In the genomic region with DNA sequence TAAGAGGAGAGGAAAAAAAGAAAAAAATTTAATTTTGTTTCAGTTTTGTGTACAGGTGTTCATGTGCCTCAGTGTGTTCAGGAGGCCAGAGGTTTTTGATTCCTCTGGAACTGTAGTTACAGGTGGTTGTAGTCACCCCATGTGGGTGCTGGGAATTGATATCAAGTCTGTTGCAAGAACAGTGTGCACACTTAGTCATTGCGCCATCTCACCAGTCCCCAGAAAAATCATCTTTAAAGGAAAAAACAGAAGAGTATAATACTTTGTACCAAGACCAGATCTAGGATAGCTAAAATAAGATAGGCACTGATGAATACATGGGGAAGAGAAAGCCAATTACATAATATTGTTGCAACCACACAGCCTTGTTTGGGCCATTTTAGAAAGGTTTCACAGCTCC, we compare ENCODE assay signal across 26 mouse cellular contexts.
"Had no signal": no experiment of that assay in that cellular context is flagged by ENCODE, and none has a peak within 500 bp of the region (broad histone marks: within the 10 kb centered on the region; RNA-seq: fewer than 3 reads in every experiment).

No protein-coding gene starts in this region.

- ATAC-seq: forebrain, postnatal 0 days; hindbrain, postnatal 0 days; intestine, embryonic 16.5 days; liver, embryonic 12.5 days had no signal

- H3K9me3 ChIP-seq: heart, embryonic 13.5 days; heart, embryonic 15.5 days; hindbrain, embryonic 13.5 days; hindbrain, embryonic 15.5 days; kidney, embryonic 15.5 days; limb, embryonic 13.5 days; limb, embryonic 15.5 days; liver, embryonic 12.5 days had no signal

- DNase-seq: forebrain, postnatal 0 days; gastrocnemius, postnatal 14 days; gastrocnemius, postnatal 36 days; heart, adult 11 months; heart, adult 2 months; heart, postnatal 14 days; heart, postnatal 36 days; kidney, adult 11 months; kidney, adult 2 months; kidney, adult 9 months; kidney, postnatal 14 days; kidney, postnatal 36 days; layer of hippocampus, postnatal 36 days; left cerebral cortex, postnatal 4 days had no signal

- H3K27me3 ChIP-seq: heart, embryonic 13.5 days; heart, embryonic 15.5 days; hindbrain, embryonic 13.5 days; hindbrain, embryonic 15.5 days; kidney, embryonic 15.5 days; limb, embryonic 13.5 days; limb, embryonic 15.5 days; liver, embryonic 12.5 days had no signal

- H3K9ac ChIP-seq: forebrain, postnatal 0 days; heart, embryonic 13.5 days; heart, embryonic 15.5 days; hindbrain, embryonic 13.5 days; hindbrain, embryonic 15.5 days; kidney, embryonic 15.5 days; limb, embryonic 13.5 days; limb, embryonic 15.5 days; liver, embryonic 12.5 days had no signal

- H3K4me3 ChIP-seq: heart, adult 2 months; heart, embryonic 13.5 days; heart, embryonic 15.5 days; hindbrain, embryonic 13.5 days; hindbrain, embryonic 15.5 days; kidney, embryonic 15.5 days; limb, embryonic 13.5 days; limb, embryonic 15.5 days; liver, embryonic 12.5 days had no signal

- H3K27ac ChIP-seq: heart, adult 2 months; heart, embryonic 13.5 days; heart, embryonic 15.5 days; hindbrain, embryonic 13.5 days; hindbrain, embryonic 15.5 days; hindbrain, postnatal 0 days; kidney, embryonic 15.5 days; kidney, postnatal 0 days; limb, embryonic 13.5 days; limb, embryonic 15.5 days; liver, embryonic 12.5 days had no signal

- H3K4me2 ChIP-seq: heart, embryonic 11.5 days; heart, embryonic 13.5 days; heart, embryonic 15.5 days; hindbrain, embryonic 13.5 days; hindbrain, embryonic 15.5 days; kidney, embryonic 15.5 days; limb, embryonic 13.5 days; limb, embryonic 15.5 days; liver, embryonic 12.5 days had no signal

- H3K36me3 ChIP-seq: hindbrain, embryonic 13.5 days; hindbrain, embryonic 15.5 days; liver, embryonic 12.5 days had no signal

- H3K4me1 ChIP-seq: heart, embryonic 13.5 days; heart, embryonic 15.5 days; limb, embryonic 13.5 days; limb, embryonic 15.5 days; liver, embryonic 12.5 days had no signal
